Mouse (Mus musculus): ENCODE results near the gene Cmbl.

GRCm38 (mm10) chr15:31611976-31612375 lies 46.8 kb downstream of the Cmbl start:
- TF ChIP-seq CTCF (IDR thresholded peaks at IDR 0.05; ENCODE audit: extremely low read depth, insufficient read depth, insufficient read length, insufficient replicate concordance): no peak
- no peak for TF ChIP-seq POLR2A (IDR thresholded peaks at IDR 0.05; ENCODE audit: low read depth, low read length)
